Mouse (Mus musculus) midbrain, embryonic 12.5 days (tissue): ENCODE results near the gene Rnf44. TPM values are rescaled to one million over a fixed set of nuclear protein-coding genes. Genes with fewer than 3 reads are reported as not detected.

Experiments
- ATAC-seq: fragments of 200-750 bp; cut with Nextera tagmentation; 2 replicates; pipeline ENCODE4 v1.8.0; 2017; ENCODE audit warnings: low read depth, moderate TSS enrichment, moderate library complexity; ENCODE audit not compliant: low FRiP score
- H3K27ac ChIP-seq: fragments of 300-500 bp; sonication (generic); replicated peaks from 2 replicates; pipeline ENCODE4 v1.5.1; 2016; ENCODE audit warnings: mild to moderate bottlenecking
- H3K27me3 ChIP-seq: fragments of 300-500 bp; sonication (generic); 2 replicates; pipeline ENCODE4 v1.6.1; 2016; ENCODE audit warnings: mild to moderate bottlenecking
- H3K36me3 ChIP-seq: fragments of 300-500 bp; sonication (generic); 2 replicates; pipeline ENCODE4 v1.6.1; 2016
- H3K4me1 ChIP-seq: fragments of 300-500 bp; sonication (generic); 2 replicates; pipeline ENCODE4 v1.6.1; 2016
- H3K4me2 ChIP-seq: fragments of 300-500 bp; sonication (generic); replicated peaks from 2 replicates; pipeline ENCODE4 v1.6.1; 2016; ENCODE audit warnings: mild to moderate bottlenecking, moderate library complexity
- H3K4me3 ChIP-seq: fragments of 300-500 bp; sonication (generic); 2 replicates; pipeline ENCODE4 v1.5.1; 2016; ENCODE audit warnings: mild to moderate bottlenecking
- H3K9ac ChIP-seq: fragments of 300-500 bp; sonication (generic); replicated peaks from 2 replicates; pipeline ENCODE4 v1.6.1; 2016; ENCODE audit warnings: mild to moderate bottlenecking, moderate library complexity
- H3K9me3 ChIP-seq: fragments of 300-500 bp; sonication (generic); 2 replicates; pipeline ENCODE4 v1.6.1; 2016; ENCODE audit warnings: mild to moderate bottlenecking
- WGBS: fragments of 180-500 bp; shearing (Covaris S2); methylation state at CpG from one replicate; pipeline ENCODE4 v1.1.7; 2016; 5-methylcytosine and 5-hydroxymethylcytosine counted together
- polyA plus RNA-seq: library from polyadenylated mRNA; unstranded; fragments of >200 nt; fragmentation: Nextera tagmentation; extraction: Ambion mirVana; gene quantifications from 2 replicates; pipeline ENCODE4 v1.2.1, GENCODE M21; 2016

The Rnf44 gene
- polyA plus RNA-seq, 1 experiment from 2014 or later = 110 TPM

- WGBS = 76% methylated on average over 3 of the region's 3 CpGs
- Histone ChIP-seq H3K9ac (peak overlapping the region; percentile 97; the same call in 1 of the 2 replicates), H3K36me3 (peaks cover 48% of the 10 kb centered on the region), H3K27me3 (no peaks in the 10 kb centered on the region), H3K4me2 (peak overlapping the region; percentile 90), H3K9me3 (no peaks in the 10 kb centered on the region), H3K4me1 (peaks cover 30% of the 10 kb centered on the region), H3K27ac (no peak overlapping the region), H3K4me3 (no peak overlapping the region)
- ATAC-seq = no peak
Measured at GRCm38 (mm10) chr13:54684140-54684896, 9.4 kb downstream of the Rnf44 start.

DNA sequence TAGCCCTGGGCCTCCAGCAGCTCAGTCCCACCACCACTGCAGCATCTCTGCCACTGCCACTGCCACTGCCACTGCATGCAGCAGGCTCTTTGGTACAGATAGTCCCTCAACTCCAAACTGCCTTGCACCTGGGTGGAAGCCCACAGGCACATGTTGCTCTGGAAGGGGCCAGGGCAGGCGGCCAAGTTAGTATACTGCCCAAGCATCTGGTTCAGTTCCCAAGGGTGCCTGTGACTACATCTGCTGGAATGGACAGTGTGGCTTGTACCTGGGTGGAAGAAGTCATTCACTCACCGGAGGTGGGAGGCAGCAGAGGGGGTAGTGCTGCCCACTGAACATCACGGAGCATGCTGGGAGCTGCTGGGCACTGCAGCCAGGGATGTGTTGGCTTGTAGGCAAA lies 10.4 kb downstream of the Rnf44 start:
- peaks cover 56% of the 10 kb centered on the region for H3K36me3 ChIP-seq
- H3K4me2 ChIP-seq = no peak overlapping the region
- peaks cover 24% of the 10 kb centered on the region for H3K4me1 ChIP-seq
- H3K27me3 ChIP-seq = no peaks in the 10 kb centered on the region
- no peak overlapping the region for H3K27ac ChIP-seq
- no peak overlapping the region; the same call in 1 of the 2 replicates for H3K9ac ChIP-seq
- H3K4me3 ChIP-seq = no peak overlapping the region
- 97% methylated on average over 3 of the region's 3 CpGs for WGBS
- no peak for ATAC-seq
- H3K9me3 ChIP-seq = no peaks in the 10 kb centered on the region

- Histone ChIP-seq H3K4me2 (no peak overlapping the region), H3K27ac (no peak overlapping the region)
- WGBS = 88% methylated on average over 8 of the region's 8 CpGs
Measured at GRCm38 (mm10) chr13:54681291-54681690, 12.4 kb downstream of the Rnf44 start.

GRCm38 (mm10) chr13:54680184-54680853 lies 13.4 kb downstream of the Rnf44 start:
- no peak overlapping the region for H3K27ac ChIP-seq
- H3K9me3 ChIP-seq = no peaks in the 10 kb centered on the region
- ATAC-seq = no peak
- peaks cover 14% of the 10 kb centered on the region for H3K4me1 ChIP-seq
- no peak overlapping the region for H3K9ac ChIP-seq
- no peaks in the 10 kb centered on the region for H3K27me3 ChIP-seq
- H3K36me3 ChIP-seq = peaks cover 56% of the 10 kb centered on the region
- 86% methylated on average over 17 of the region's 17 CpGs for WGBS
- H3K4me3 ChIP-seq = no peak overlapping the region
- H3K4me2 ChIP-seq = no peak overlapping the region

More at GRCm38 (mm10) chr13:54681291-54681690, 12.4 kb downstream of the Rnf44 start:
- no peaks in the 10 kb centered on the region for H3K9me3 ChIP-seq
- H3K36me3 ChIP-seq = peaks cover 56% of the 10 kb centered on the region
- H3K4me1 ChIP-seq = peaks cover 23% of the 10 kb centered on the region
- no peak overlapping the region for H3K4me3 ChIP-seq
- no peak overlapping the region for H3K9ac ChIP-seq
- ATAC-seq = no peak
- no peaks in the 10 kb centered on the region for H3K27me3 ChIP-seq

DNA sequence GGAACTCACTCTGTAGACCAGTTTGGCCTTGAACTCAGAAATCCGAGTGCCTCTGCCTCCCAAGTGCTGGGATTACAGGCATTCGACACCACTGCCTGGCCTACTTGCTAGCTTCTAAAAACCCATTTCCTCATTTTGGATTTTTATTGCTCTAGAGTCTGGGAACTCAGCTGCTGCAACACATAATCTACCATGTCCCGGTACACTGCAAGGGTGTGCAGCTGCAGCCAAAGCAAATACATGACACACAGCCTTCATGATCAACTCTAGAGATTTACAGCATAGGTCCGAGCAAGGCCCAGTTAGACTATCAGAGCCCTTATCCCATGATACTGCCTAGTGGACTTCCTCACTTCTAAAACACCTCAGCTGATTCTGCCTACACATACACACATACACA lies 15.4 kb downstream of the Rnf44 start:
- no peak for ATAC-seq
- H3K4me3 ChIP-seq = no peak overlapping the region
- no peak overlapping the region for H3K9ac ChIP-seq
- WGBS = 78% methylated on average over 4 of the region's 4 CpGs
- H3K36me3 ChIP-seq = peaks cover 45% of the 10 kb centered on the region
- no peaks in the 10 kb centered on the region for H3K27me3 ChIP-seq
- H3K9me3 ChIP-seq = no peaks in the 10 kb centered on the region
- H3K4me1 ChIP-seq = no peaks in the 10 kb centered on the region
- no peak overlapping the region for H3K4me2 ChIP-seq
- H3K27ac ChIP-seq = 0 out of 2 replicates have a peak overlapping the region, but pooled peaks have one; percentile 17

GRCm38 (mm10) chr13:54675895-54676590 lies 17.7 kb downstream of the Rnf44 start:
- no peak overlapping the region for H3K9ac ChIP-seq
- no peak for ATAC-seq
- H3K4me3 ChIP-seq = no peak overlapping the region
- no peak overlapping the region for H3K27ac ChIP-seq
- H3K36me3 ChIP-seq = peaks cover 23% of the 10 kb centered on the region
- H3K9me3 ChIP-seq = no peaks in the 10 kb centered on the region
- no peak overlapping the region for H3K4me2 ChIP-seq
- H3K27me3 ChIP-seq = no peaks in the 10 kb centered on the region
- WGBS = 73% methylated on average over 11 of the region's 11 CpGs
- H3K4me1 ChIP-seq = no peaks in the 10 kb centered on the region

DNA sequence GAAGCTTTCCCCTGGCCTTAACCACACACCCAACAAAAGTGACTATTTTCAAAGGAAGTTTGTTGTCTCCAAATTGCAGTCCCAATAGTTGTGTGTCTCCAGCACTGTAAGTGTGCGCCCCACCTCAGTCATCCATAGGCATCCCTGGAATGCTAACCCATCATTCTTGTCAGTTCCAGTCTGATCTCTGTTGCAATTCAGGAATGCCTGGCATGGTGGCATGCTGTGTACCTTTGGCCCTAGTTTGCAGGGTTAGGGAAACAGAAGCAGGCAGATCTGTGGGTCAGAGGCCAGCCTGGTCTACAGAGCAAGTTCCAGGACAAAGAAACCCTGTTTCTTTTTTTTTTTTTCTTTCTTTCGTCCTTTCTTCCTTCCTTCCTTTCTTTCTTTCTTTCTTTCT lies 23.2 kb downstream of the Rnf44 start:
- Histone ChIP-seq H3K9ac (no peak overlapping the region), H3K27me3 (no peaks in the 10 kb centered on the region), H3K9me3 (no peaks in the 10 kb centered on the region), H3K4me3 (no peak overlapping the region), H3K4me1 (no peaks in the 10 kb centered on the region), H3K36me3 (peaks cover 7% of the 10 kb centered on the region; the same call in 1 of the 2 replicates), H3K4me2 (no peak overlapping the region), H3K27ac (no peak overlapping the region)
- ATAC-seq = no peak
- 74% methylated on average over 2 of the region's 2 CpGs for WGBS

DNA sequence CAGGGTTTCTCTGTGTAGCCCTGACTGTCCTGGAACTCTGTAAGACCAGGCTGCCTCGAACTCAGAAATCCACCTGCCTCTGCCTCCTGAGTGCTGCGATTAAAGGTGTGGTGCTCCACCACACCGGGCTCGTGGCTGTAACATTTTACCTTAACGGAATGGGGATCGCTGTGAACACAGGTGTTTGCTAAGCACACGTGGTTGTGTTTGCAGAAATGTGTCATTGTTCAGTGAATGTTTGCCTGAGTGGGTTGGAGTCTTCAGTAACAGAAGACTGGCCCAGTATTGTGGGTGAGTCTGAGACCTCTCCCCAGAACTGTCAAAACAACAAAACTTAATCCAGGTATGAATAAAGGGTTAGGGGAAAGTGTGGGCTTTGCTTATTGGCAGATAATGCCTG lies 28.6 kb downstream of the Rnf44 start:
- WGBS = 94% methylated on average over 7 of the region's 7 CpGs
- ATAC-seq = no peak
- H3K27me3 ChIP-seq = no peaks in the 10 kb centered on the region

DNA sequence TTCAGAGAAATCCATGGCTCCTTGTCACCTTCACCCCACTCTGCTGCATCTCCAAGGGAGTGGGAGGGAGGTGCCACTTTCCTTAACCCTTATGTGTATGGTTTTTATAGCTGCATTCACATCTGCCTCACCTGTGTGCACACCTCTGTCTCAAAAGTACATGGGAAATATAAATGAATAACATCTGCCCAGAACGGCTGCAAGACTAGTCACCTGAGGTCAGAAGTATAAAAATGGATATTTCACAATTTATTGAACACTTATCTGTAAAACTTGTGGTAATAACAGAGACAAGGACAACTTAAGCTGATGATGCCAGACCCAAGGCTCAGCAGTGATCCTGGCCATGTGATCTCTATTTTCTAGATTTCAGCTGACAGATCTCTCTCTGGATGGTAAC lies 29.2 kb downstream of the Rnf44 start:
- Histone ChIP-seq H3K27ac (no peak overlapping the region), H3K4me1 (no peaks in the 10 kb centered on the region), H3K9me3 (no peaks in the 10 kb centered on the region), H3K27me3 (no peaks in the 10 kb centered on the region), H3K4me2 (no peak overlapping the region), H3K36me3 (peaks cover 52% of the 10 kb centered on the region), H3K4me3 (no peak overlapping the region), H3K9ac (no peak overlapping the region)
- 98% methylated on average over 1 of the region's 1 CpGs for WGBS
- ATAC-seq = no peak

More for the DNA sequence above, 28.6 kb downstream of the Rnf44 start:
- Histone ChIP-seq H3K4me2 (no peak overlapping the region), H3K9me3 (no peaks in the 10 kb centered on the region), H3K36me3 (peaks cover 47% of the 10 kb centered on the region), H3K9ac (no peak overlapping the region), H3K4me3 (no peak overlapping the region), H3K27ac (no peak overlapping the region), H3K4me1 (no peaks in the 10 kb centered on the region)

DNA sequence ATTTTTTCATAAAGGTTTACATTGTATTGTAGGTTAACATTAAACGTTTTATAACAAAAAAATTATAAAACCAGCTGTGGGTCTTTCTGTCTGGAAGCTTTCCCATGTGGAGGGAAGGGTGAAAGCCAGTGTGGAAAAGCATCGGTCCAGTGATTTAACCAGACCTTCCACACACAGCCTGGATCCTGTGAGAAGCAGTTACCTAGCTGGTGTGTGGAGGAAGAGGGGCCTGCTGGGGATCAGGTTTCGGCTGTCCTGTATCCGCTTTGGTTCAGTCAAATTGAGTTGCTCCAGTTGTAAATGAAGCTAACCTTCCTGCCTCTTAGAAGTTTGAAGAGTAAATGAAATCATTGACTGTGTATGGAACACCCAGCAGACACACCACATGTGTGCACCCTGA lies 29.7 kb downstream of the Rnf44 start:
- H3K9ac ChIP-seq = no peak overlapping the region
- no peaks in the 10 kb centered on the region for H3K27me3 ChIP-seq
- no peaks in the 10 kb centered on the region for H3K4me1 ChIP-seq
- no peak overlapping the region for H3K4me3 ChIP-seq
- WGBS = 92% methylated on average over 4 of the region's 4 CpGs
- H3K36me3 ChIP-seq = peaks cover 57% of the 10 kb centered on the region
- no peak for ATAC-seq
- no peak overlapping the region for H3K4me2 ChIP-seq
- H3K27ac ChIP-seq = no peak overlapping the region
- H3K9me3 ChIP-seq = no peaks in the 10 kb centered on the region

GRCm38 (mm10) chr13:54661358-54661757 lies 32.3 kb downstream of the Rnf44 start:
- Histone ChIP-seq H3K4me1 (no peaks in the 10 kb centered on the region), H3K4me2 (no peak overlapping the region), H3K27me3 (no peaks in the 10 kb centered on the region), H3K4me3 (no peak overlapping the region), H3K9me3 (no peaks in the 10 kb centered on the region), H3K36me3 (peaks cover 76% of the 10 kb centered on the region), H3K27ac (no peak overlapping the region), H3K9ac (no peak overlapping the region)
- no peak for ATAC-seq
- 92% methylated on average over 12 of the region's 12 CpGs for WGBS

GRCm38 (mm10) chr13:54660877-54661276 lies 32.8 kb downstream of the Rnf44 start:
- Histone ChIP-seq H3K9ac (no peak overlapping the region), H3K36me3 (peaks cover 81% of the 10 kb centered on the region), H3K4me1 (no peaks in the 10 kb centered on the region), H3K4me2 (no peak overlapping the region), H3K27me3 (no peaks in the 10 kb centered on the region), H3K4me3 (no peak overlapping the region), H3K27ac (no peak overlapping the region), H3K9me3 (no peaks in the 10 kb centered on the region)
- 74% methylated on average over 5 of the region's 5 CpGs for WGBS
- no peak for ATAC-seq
